Mouse (Mus musculus) MEL (cell line): Measurements from ENCODE around the gene Rftn1. TPM values are rescaled to one million over a fixed set of nuclear protein-coding genes. Genes with fewer than 3 reads are reported as not detected.

ENCODE experiments used
- DNase-seq: peaks from one replicate; pipeline ENCODE4 v3.0.0; 2011; ENCODE audit warnings: low read depth, low spot score
- H3K27ac ChIP-seq: 2 replicates; pipeline ENCODE4 v1.5.1; 2012; ENCODE audit warnings: low read depth, mild to moderate bottlenecking, control low read depth, low read length, moderate library complexity; ENCODE audit not compliant: control insufficient read depth
- H3K27me3 ChIP-seq, 2 experiments: fragments of 150-350 bp in 1 of 2; sonication (generic) in 1 of 2; 2 replicates each; pipeline ENCODE4 v1.6.1; 2012; ENCODE audit warnings: low read length in 2 of 2, mild to moderate bottlenecking in 2 of 2, improper control_type of control experiment in 1 of 2, moderate library complexity in 1 of 2; ENCODE audit not compliant: insufficient read depth in 2 of 2, control insufficient read depth in 1 of 2
- H3K36me3 ChIP-seq, 2 experiments: 2 replicates each; pipeline ENCODE4 v1.6.1; 2012 to 2014; ENCODE audit warnings: low read length in 2 of 2, improper control_type of control experiment in 1 of 2, inconsistent platforms in 1 of 2, mild to moderate bottlenecking in 1 of 2; ENCODE audit not compliant: insufficient read depth in 2 of 2, control insufficient read depth in 1 of 2
- H3K4me1 ChIP-seq, 2 experiments: fragments of 150-350 bp in 1 of 2; sonication (generic) in 1 of 2; 2 replicates each; pipeline ENCODE4 v1.6.1; 2012; ENCODE audit warnings: low read length in 2 of 2, improper control_type of control experiment in 1 of 2, mild to moderate bottlenecking in 1 of 2; ENCODE audit not compliant: insufficient read depth in 2 of 2, control insufficient read depth in 1 of 2
- H3K4me3 ChIP-seq, 2 experiments: fragments of 150-350 bp in 1 of 2; sonication (generic) in 1 of 2; 2 replicates each; pipeline ENCODE4 v1.5.1; 2012; ENCODE audit warnings: low read depth in 2 of 2, low read length in 2 of 2, mild to moderate bottlenecking in 2 of 2, moderate library complexity in 2 of 2, control low read depth in 1 of 2, improper control_type of control experiment in 1 of 2; ENCODE audit not compliant: control insufficient read depth in 1 of 2, insufficient read depth in 1 of 2
- H3K79me2 ChIP-seq: 2 replicates; pipeline ENCODE4 v1.6.1; 2012; ENCODE audit warnings: mild to moderate bottlenecking, low read length, moderate library complexity; ENCODE audit not compliant: control insufficient read depth, poor library complexity, insufficient read depth
- H3K9ac ChIP-seq: 2 replicates; pipeline ENCODE4 v1.6.1; 2012; ENCODE audit warnings: low read depth, mild to moderate bottlenecking, control low read depth, low read length, moderate library complexity; ENCODE audit not compliant: control insufficient read depth, poor library complexity, severe bottlenecking
- H3K9me3 ChIP-seq: fragments of 150-350 bp; sonication (generic); replicated peaks from 2 replicates; pipeline ENCODE4 v1.6.1; 2012; ENCODE audit warnings: mild to moderate bottlenecking, low read length, improper control_type of control experiment, moderate library complexity; ENCODE audit not compliant: insufficient read depth
- BHLHE40 ChIP-seq: IDR thresholded peaks from 2 replicates; pipeline ENCODE4 v1.6.1; 2012; ENCODE audit warnings: low read depth, mild to moderate bottlenecking, inconsistent platforms, low read length, improper control_type of control experiment, borderline replicate concordance
- CHD2 ChIP-seq: IDR thresholded peaks from 2 replicates; pipeline ENCODE4 v1.6.1; 2011; ENCODE audit warnings: low read length, improper control_type of control experiment
- CTCF ChIP-seq, 3 experiments: IDR thresholded peaks in 2 of 3; conservative IDR thresholded peaks in 1 of 3; 2 replicates each; pipeline ENCODE4 v1.5.1; 2011 to 2012; ENCODE audit warnings: low read length in 3 of 3, low read depth in 2 of 3, mild to moderate bottlenecking in 2 of 3, improper control_type of control experiment in 1 of 3, inconsistent platforms in 1 of 3, mixed read lengths in 1 of 3, moderate library complexity in 1 of 3; ENCODE audit not compliant: control insufficient read depth in 1 of 3, insufficient read depth in 1 of 3, poor library complexity in 1 of 3, severe bottlenecking in 1 of 3
- E2F4 ChIP-seq: IDR thresholded peaks from 2 replicates; pipeline ENCODE4 v1.6.1; 2011; ENCODE audit warnings: low read depth, low read length, improper control_type of control experiment, borderline replicate concordance
- ELF1 ChIP-seq: IDR thresholded peaks from 2 replicates; pipeline ENCODE4 v1.6.1; 2014; ENCODE audit warnings: low read depth, mild to moderate bottlenecking, inconsistent platforms, low read length, improper control_type of control experiment, moderate library complexity
- EP300 ChIP-seq, 2 experiments: IDR thresholded peaks; 2 replicates each; pipeline ENCODE4 v1.6.1; 2011; ENCODE audit warnings: improper control_type of control experiment in 2 of 2, low read length in 2 of 2, low read depth in 1 of 2, mild to moderate bottlenecking in 1 of 2
- GABPA ChIP-seq: IDR thresholded peaks from 2 replicates; pipeline ENCODE4 v1.6.1; 2012; ENCODE audit warnings: low read depth, mild to moderate bottlenecking, inconsistent platforms, low read length, improper control_type of control experiment, moderate library complexity
- HCFC1 ChIP-seq: IDR thresholded peaks from 2 replicates; pipeline ENCODE4 v1.6.1; 2012; ENCODE audit warnings: low read depth, mild to moderate bottlenecking, inconsistent platforms, low read length, improper control_type of control experiment, moderate library complexity
- JUND ChIP-seq: IDR thresholded peaks from 2 replicates; pipeline ENCODE4 v1.6.1; 2011; ENCODE audit warnings: low read depth, mild to moderate bottlenecking, improper control_type of control experiment, low read length
- MAX ChIP-seq: IDR thresholded peaks from 2 replicates; pipeline ENCODE4 v1.6.1; 2011; ENCODE audit warnings: low read length, improper control_type of control experiment
- MAZ ChIP-seq: IDR thresholded peaks from 2 replicates; pipeline ENCODE4 v1.6.1; 2012; ENCODE audit warnings: low read depth, mild to moderate bottlenecking, inconsistent platforms, low read length, improper control_type of control experiment
- MEF2A ChIP-seq: IDR thresholded peaks from 2 replicates; pipeline ENCODE4 v1.6.1; 2014; ENCODE audit warnings: low read depth, mild to moderate bottlenecking, inconsistent platforms, low read length, improper control_type of control experiment; ENCODE audit not compliant: poor library complexity, insufficient replicate concordance, severe bottlenecking; ENCODE audit errors: extremely low read depth
- MXI1 ChIP-seq: IDR thresholded peaks from 2 replicates; pipeline ENCODE4 v1.6.1; 2011; ENCODE audit warnings: mild to moderate bottlenecking, low read depth, low read length, improper control_type of control experiment
- MYB ChIP-seq: IDR thresholded peaks from 2 replicates; pipeline ENCODE4 v1.6.1; 2011; ENCODE audit warnings: mild to moderate bottlenecking, low read depth, low read length, improper control_type of control experiment
- MYC ChIP-seq: IDR thresholded peaks from 2 replicates; pipeline ENCODE4 v1.6.1; 2011; ENCODE audit warnings: low read depth, mild to moderate bottlenecking, low read length, improper control_type of control experiment, moderate library complexity
- NRF1 ChIP-seq: IDR thresholded peaks from 2 replicates; pipeline ENCODE4 v1.6.1; 2014; ENCODE audit warnings: low read depth, mild to moderate bottlenecking, inconsistent platforms, low read length, improper control_type of control experiment, moderate library complexity; ENCODE audit not compliant: poor library complexity, insufficient read depth, severe bottlenecking
- POLR2A ChIP-seq, 2 experiments: IDR thresholded peaks; 2 replicates each; pipeline ENCODE4 v1.6.1; 2011 to 2012; ENCODE audit warnings: low read length in 2 of 2, mild to moderate bottlenecking in 2 of 2, control low read depth in 1 of 2, improper control_type of control experiment in 1 of 2, low read depth in 1 of 2, moderate library complexity in 1 of 2; ENCODE audit not compliant: control insufficient read depth in 1 of 2, insufficient read depth in 1 of 2, poor library complexity in 1 of 2
- RCOR1 ChIP-seq: IDR thresholded peaks from 2 replicates; pipeline ENCODE4 v1.6.1; 2012; ENCODE audit warnings: low read depth, mild to moderate bottlenecking, inconsistent platforms, low read length, improper control_type of control experiment
- SIN3A ChIP-seq: IDR thresholded peaks from 2 replicates; pipeline ENCODE4 v1.6.1; 2012; ENCODE audit warnings: low read length, improper control_type of control experiment, inconsistent platforms
- TBP ChIP-seq: IDR thresholded peaks from 2 replicates; pipeline ENCODE4 v1.8.0; 2011; ENCODE audit warnings: low read depth, low read length, improper control_type of control experiment
- TCF12 ChIP-seq: IDR thresholded peaks from 2 replicates; pipeline ENCODE4 v1.6.1; 2014; ENCODE audit warnings: low read depth, mild to moderate bottlenecking, inconsistent platforms, low read length, improper control_type of control experiment, moderate library complexity
- UBTF ChIP-seq: IDR thresholded peaks from 2 replicates; pipeline ENCODE4 v1.6.1; 2012; ENCODE audit warnings: low read depth, mild to moderate bottlenecking, inconsistent platforms, low read length, improper control_type of control experiment, moderate library complexity, borderline replicate concordance; ENCODE audit not compliant: insufficient read depth
- USF1 ChIP-seq: IDR thresholded peaks from 2 replicates; pipeline ENCODE4 v1.6.1; 2014; ENCODE audit warnings: low read depth, mild to moderate bottlenecking, inconsistent platforms, low read length, improper control_type of control experiment, moderate library complexity
- ZMIZ1 ChIP-seq: IDR thresholded peaks from 2 replicates; pipeline ENCODE4 v1.6.1; 2012; ENCODE audit warnings: low read depth, mild to moderate bottlenecking, inconsistent platforms, low read length, improper control_type of control experiment, moderate library complexity
- polyA plus RNA-seq, 2 experiments: library from polyadenylated mRNA; stranded (reverse) in 1 of 2; unstranded in 1 of 2; fragments of >175 nt in 1 of 2; fragments of >200 nt in 1 of 2; gene quantifications; 2 replicates each; pipeline versions ENCODE4 v1.2.1 to v1.2.4; 2012; ENCODE audit warnings: low replicate concordance in 2 of 2, low read depth in 1 of 2; ENCODE audit not compliant: insufficient read length in 2 of 2, insufficient read depth in 1 of 2, missing spikeins in 1 of 2
- total RNA-seq: library from RNA; depleted of rRNA; stranded (reverse); fragments of 300-350 nt; gene quantifications from 2 replicates; pipeline ENCODE4 v1.2.3, GENCODE M21; 2012

Gene Rftn1
- total and polyA plus RNA-seq, 3 experiments = 70.2 to 76.1 TPM; not detected in 1

DNA sequence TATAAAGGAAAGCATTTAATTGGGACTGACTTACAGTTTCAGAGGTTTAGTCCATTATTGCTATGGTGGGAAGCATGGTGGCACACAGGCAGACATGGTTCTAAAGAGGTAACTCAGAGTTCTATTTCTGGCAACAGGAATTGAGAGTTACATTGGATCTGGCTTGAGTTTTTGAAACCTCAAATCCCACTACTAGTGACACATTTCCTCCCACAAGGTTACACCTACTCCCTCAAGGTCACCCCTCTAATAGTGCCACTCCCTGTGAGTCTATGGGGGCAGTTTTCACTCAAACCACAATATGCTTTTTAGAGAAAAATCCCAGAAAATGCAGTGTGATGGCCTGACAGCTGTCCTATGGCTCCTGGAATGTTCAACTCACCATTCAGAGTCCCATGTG, 231.5 kb downstream of the Rftn1 start:
- Histone ChIP-seq H3K9ac (no peak overlapping the region), H3K27me3 (no peaks in the 10 kb centered on the region), H3K4me1 (peaks cover 0 to 1% of the 10 kb centered on the region in 2 experiments; a peak in 2 of 4 replicates), H3K9me3 (no peaks in the 10 kb centered on the region), H3K36me3 (no peaks in the 10 kb centered on the region)
- TF ChIP-seq CHD2 (no peak), ZMIZ1 (no peak), GABPA (no peak), UBTF (no peak), BHLHE40 (no peak), TBP (no peak), MAZ (no peak), HCFC1 (no peak), MEF2A (no peak), RCOR1 (no peak), MAX (no peak)
- TF ChIP-seq, all 39 proteins: peak for 0
- DNase-seq = no peak
- H3K79me2 ChIP-seq = no peaks in the 10 kb centered on the region
- H3K27ac ChIP-seq = no peak overlapping the region
- H3K4me3 ChIP-seq = no peak overlapping the region

- peak in 1 of 2 experiments; percentile 3; a peak in 1 of 4 replicates for TF ChIP-seq EP300 (IDR thresholded peaks at IDR 0.05; ENCODE audit: low read depth in 1 of 2, low read length in 2 of 2)
- TF ChIP-seq POLR2A (IDR thresholded peaks at IDR 0.05; ENCODE audit: control insufficient read depth in 1 of 2, insufficient read depth in 1 of 2, low read depth in 1 of 2, low read length in 2 of 2, poor library complexity in 1 of 2) = peak; percentile 47 to 48; a peak in 2 of 4 replicates
- TF ChIP-seq HCFC1 = 0 out of 2 replicates have a peak, but pooled peaks have one; percentile 8
- TF ChIP-seq SIN3A = peak; percentile 23; the same call in 1 of the 2 replicates
- TF ChIP-seq USF1 = peak; percentile 45; the same call in 1 of the 2 replicates
- peak; percentile 96 for TF ChIP-seq JUND
- peak; percentile 65 for TF ChIP-seq MAZ
- TF ChIP-seq TBP = no peak
- TF ChIP-seq CTCF (IDR thresholded peaks at IDR 0.05 in 2 of 3, conservative IDR thresholded peaks at IDR 0.05 in 1 of 3; ENCODE audit: control insufficient read depth in 1 of 3, insufficient read depth in 1 of 3, low read depth in 2 of 3, low read length in 3 of 3, poor library complexity in 1 of 3, severe bottlenecking in 1 of 3) = peak in 1 of 3 experiments; percentile 1; a peak in 1 of 6 replicates
- no peak for TF ChIP-seq E2F4
- no peak for TF ChIP-seq RCOR1
- no peak for TF ChIP-seq NRF1
- peak; percentile 89; the same call in 1 of the 2 replicates for TF ChIP-seq MXI1
- TF ChIP-seq TCF12 = no peak
- no peak for TF ChIP-seq MYB
- peak; percentile 56; the same call in 1 of the 2 replicates for TF ChIP-seq MEF2A
- peak; percentile 86 for TF ChIP-seq BHLHE40
- no peak for TF ChIP-seq ELF1
- peak; percentile 82; the same call in 1 of the 2 replicates for TF ChIP-seq MAX
- peak; percentile 94 for TF ChIP-seq MYC
- DNase-seq = peak; percentile 82
- H3K4me1 ChIP-seq = peaks cover 5 to 6% of the 10 kb centered on the region in 2 experiments
- H3K4me3 ChIP-seq = peak overlapping the region; percentile 67 to 77
- peaks cover 0 to 2% of the 10 kb centered on the region in 2 experiments; a peak in 2 of 4 replicates for H3K36me3 ChIP-seq
- H3K9ac ChIP-seq = peak overlapping the region; percentile 80
- H3K79me2 ChIP-seq = no peaks in the 10 kb centered on the region; the same call in 1 of the 2 replicates
- no peaks in the 10 kb centered on the region for H3K27me3 ChIP-seq
- no peaks in the 10 kb centered on the region for H3K9me3 ChIP-seq
- peak overlapping the region; percentile 94 for H3K27ac ChIP-seq
Measured at GRCm38 (mm10) chr17:49951856-49952607, 238.4 kb downstream of the Rftn1 start.
